Mouse (Mus musculus) layer of hippocampus, adult 8-10 months (tissue): ENCODE data around the gene Scube1. TPM values are rescaled to one million over a fixed set of nuclear protein-coding genes. Genes with fewer than 3 reads are reported as not detected.

Experiments used
- DNase-seq, 2 experiments: peaks; one replicate each; pipeline ENCODE4 v3.0.0; 2022; ENCODE audit warnings: low spot score in 2 of 2
- total RNA-seq, 4 experiments: library from RNA; stranded (reverse); gene quantifications; 2 replicates each; pipeline ENCODE4 v1.2.4; 2022

The Scube1 gene
- total RNA-seq, 4 experiments from 2014 or later = 17.6 to 18.5 (median 18.2) TPM

GRCm38 (mm10) chr15:83665993-83666392, 58.8 kb downstream of the Scube1 start:
- DNase-seq = no peak

GRCm38 (mm10) chr15:83664722-83665121, 60.1 kb downstream of the Scube1 start:
- DNase-seq = peak; percentile 24 to 25

GRCm38 (mm10) chr15:83663066-83663465, 61.8 kb downstream of the Scube1 start:
- no peak for DNase-seq

- no peak for DNase-seq
Measured at GRCm38 (mm10) chr15:83662106-83662505, 62.7 kb downstream of the Scube1 start.

- DNase-seq = no peak
Measured at GRCm38 (mm10) chr15:83642518-83642917, 82.3 kb downstream of the Scube1 start.

- no peak for DNase-seq
Measured at GRCm38 (mm10) chr15:83640208-83640607, 84.6 kb downstream of the Scube1 start.

GRCm38 (mm10) chr15:83639160-83639559, 85.7 kb downstream of the Scube1 start:
- no peak for DNase-seq

- DNase-seq = no peak
Measured at GRCm38 (mm10) chr15:83638196-83638899, 86.5 kb downstream of the Scube1 start.

GRCm38 (mm10) chr15:83636759-83637158, 88.1 kb downstream of the Scube1 start:
- no peak for DNase-seq

GRCm38 (mm10) chr15:83635251-83635650, 89.6 kb downstream of the Scube1 start:
- DNase-seq = no peak

- no peak for DNase-seq
Measured at GRCm38 (mm10) chr15:83634076-83634475, 90.7 kb downstream of the Scube1 start.

GRCm38 (mm10) chr15:83631071-83631470, 93.8 kb downstream of the Scube1 start:
- no peak for DNase-seq

- no peak for DNase-seq
Measured at GRCm38 (mm10) chr15:83629716-83630115, 95.1 kb downstream of the Scube1 start.

GRCm38 (mm10) chr15:83626142-83626645, 98.6 kb downstream of the Scube1 start:
- DNase-seq = no peak

- peak; percentile 44 to 60 for DNase-seq
Measured at GRCm38 (mm10) chr15:83615245-83615644, 109.6 kb downstream of the Scube1 start.

- peak in 1 of 2 experiments; percentile 61 for DNase-seq
Measured at GRCm38 (mm10) chr15:83607115-83607802, 117.6 kb downstream of the Scube1 start.

- no peak for DNase-seq
Measured at GRCm38 (mm10) chr15:83606700-83607099, 118.1 kb downstream of the Scube1 start.

GRCm38 (mm10) chr15:83606216-83606615, 118.6 kb downstream of the Scube1 start:
- no peak for DNase-seq

GRCm38 (mm10) chr15:83603426-83603825, 121.4 kb downstream of the Scube1 start:
- no peak for DNase-seq

- no peak for DNase-seq
Measured at GRCm38 (mm10) chr15:83603046-83603396, 121.8 kb downstream of the Scube1 start.

- DNase-seq = no peak
Measured at GRCm38 (mm10) chr15:83602372-83603045, 122.3 kb downstream of the Scube1 start.

GRCm38 (mm10) chr15:83601185-83601584, 123.6 kb downstream of the Scube1 start:
- no peak for DNase-seq
